Mouse (Mus musculus) G1E (cell line): Measurements from ENCODE around the gene Gm21883. TPM values are rescaled to one million over a fixed set of nuclear protein-coding genes. Genes with fewer than 3 reads are reported as not detected.
"Not testable (repeated sequence)": the region's sequence is repeated elsewhere in the genome, so short reads cannot be mapped to it uniquely, and the experiment has no call there.

ENCODE experiments used
- ATAC-seq: 2 replicates; pipeline ENCODE4 v1.8.0; 2016; ENCODE audit warnings: mild to moderate bottlenecking; ENCODE audit not compliant: insufficient number of reproducible peaks, poor library complexity, low FRiP score, severe bottlenecking; ENCODE audit errors: extremely low read depth
- DNase-seq: peaks from one replicate; pipeline ENCODE4 v3.0.0; 2012; ENCODE audit warnings: low spot score
- H3K27me3 ChIP-seq: 2 replicates; pipeline ENCODE4 v1.6.1; 2012; ENCODE audit warnings: mild to moderate bottlenecking, low read length, inconsistent platforms; ENCODE audit not compliant: insufficient read depth
- H3K36me3 ChIP-seq: replicated peaks from 2 replicates; pipeline ENCODE3; 2012; ENCODE audit warnings: mild to moderate bottlenecking, inconsistent platforms
- H3K4me1 ChIP-seq: 2 replicates; pipeline ENCODE4 v1.6.1; 2012; ENCODE audit warnings: low read depth, low read length, inconsistent platforms, mixed read lengths; ENCODE audit not compliant: insufficient read depth
- H3K4me3 ChIP-seq: 2 replicates; pipeline ENCODE4 v1.5.1; 2012; ENCODE audit warnings: low read depth, mild to moderate bottlenecking, inconsistent platforms, low read length, moderate library complexity, mixed read lengths
- H3K9me3 ChIP-seq: replicated peaks from 2 replicates; pipeline ENCODE4 v1.6.1; 2012; ENCODE audit warnings: inconsistent platforms
- polyA plus RNA-seq: library from polyadenylated mRNA; stranded (reverse); fragments of >175 nt; gene quantifications from 2 replicates; pipeline ENCODE4 v1.2.3, GENCODE M21; 2012
- total RNA-seq, 2 experiments: library from RNA; stranded (forward) in 1 of 2; stranded (reverse) in 1 of 2; fragments of 200-1000 nt in 1 of 2; fragments of >200 nt in 1 of 2; fragmentation: Nextera tagmentation in 1 of 2; gene quantifications; 2 replicates each; pipeline ENCODE4 v1.2.3; 2014 to 2017

Gm21883 gene
- total RNA-seq (2014; fragmentation: Nextera tagmentation) (not detected in 2 replicates), total RNA-seq (2017) (not detected in 2 replicates), polyA plus RNA-seq (not detected in 2 replicates)

GRCm38 (mm10) chrX:31574183-31574582 is at the start of gene Gm21883:
Gene Gm21883 (minus strand): TSS chrX:31574283.
- ATAC-seq, H3K36me3 ChIP-seq, H3K4me3 ChIP-seq: not testable (repeated sequence)

DNA sequence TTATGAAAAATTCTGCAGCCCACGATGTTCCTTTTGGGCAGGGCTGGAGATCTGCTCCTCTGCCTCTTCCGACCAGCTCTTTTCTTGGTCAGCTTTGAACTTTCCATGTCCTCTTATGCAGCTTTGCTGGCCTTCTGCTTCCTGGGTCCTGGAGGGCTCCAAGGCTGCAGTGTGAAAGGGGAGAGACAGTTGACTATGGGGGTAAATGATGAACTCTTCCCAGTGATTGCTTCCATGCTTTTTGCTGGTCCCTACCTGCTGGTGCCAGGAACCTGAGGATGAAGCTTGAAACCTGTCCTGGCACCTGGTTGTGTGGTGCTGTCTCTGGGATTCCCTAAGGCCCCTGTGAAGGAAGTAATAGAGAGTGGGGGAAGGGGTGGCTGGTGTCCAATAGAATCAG is 44.7 kb upstream of the Gm21883 start, which contains the start of gene Spin2e:
Gene Spin2e, minus strand, starts transcription at position 101 of the 400 bp plus-strand sequence.
- H3K36me3 ChIP-seq, ATAC-seq, H3K4me1 ChIP-seq, H3K9me3 ChIP-seq, DNase-seq, H3K27me3 ChIP-seq, H3K4me3 ChIP-seq: not testable (repeated sequence)

More at GRCm38 (mm10) chrX:31574183-31574582, at the start of gene Gm21883:
- not testable (repeated sequence) for H3K27me3 ChIP-seq, H3K4me1 ChIP-seq, DNase-seq, H3K9me3 ChIP-seq

Other genes starting within 250 kb of the Gm21883 start
- not detected in 2 replicates for gene Btbd35f26, start 237.8 kb downstream of the Gm21883 start, total RNA-seq (2014; fragmentation: Nextera tagmentation)
- not detected in 2 replicates for gene Btbd35f26, start 237.8 kb downstream of the Gm21883 start, total RNA-seq (2017)
- gene Btbd35f26, start 237.8 kb downstream of the Gm21883 start, polyA plus RNA-seq = not detected in 2 replicates
- not detected in 2 replicates for gene Btbd35f19, start 190.4 kb downstream of the Gm21883 start, total RNA-seq (2014; fragmentation: Nextera tagmentation)
- gene Btbd35f19, start 190.4 kb downstream of the Gm21883 start, total RNA-seq (2017) = not detected in 2 replicates
- not detected in 2 replicates for gene Btbd35f19, start 190.4 kb downstream of the Gm21883 start, polyA plus RNA-seq
- not detected in 2 replicates for gene Spin2e, start 44.6 kb upstream of the Gm21883 start, total RNA-seq (2014; fragmentation: Nextera tagmentation)
- gene Spin2e, start 44.6 kb upstream of the Gm21883 start, total RNA-seq (2017) = 0.29 and 0.38 TPM in 2 replicates
- gene Spin2e, start 44.6 kb upstream of the Gm21883 start, polyA plus RNA-seq = not detected in 2 replicates
- not detected in 2 replicates for gene Btbd35f25, start 142.9 kb upstream of the Gm21883 start, total RNA-seq (2014; fragmentation: Nextera tagmentation)
- gene Btbd35f25, start 142.9 kb upstream of the Gm21883 start, total RNA-seq (2017) = not detected in 2 replicates
- gene Btbd35f25, start 142.9 kb upstream of the Gm21883 start, polyA plus RNA-seq = not detected in 2 replicates